Mouse (Mus musculus) liver, adult 2 months (tissue): Measurements from ENCODE around the gene Elobl. TPM values are rescaled to one million over a fixed set of nuclear protein-coding genes. Genes with fewer than 3 reads are reported as not detected.

ENCODE experiments used
- DNase-seq: peaks from one replicate; pipeline ENCODE4 v3.0.0-alpha.2; 2011; ENCODE audit warnings: low read depth, low spot score; ENCODE audit errors: extremely low read depth
- H3K27ac ChIP-seq: fragments of 200-500 bp; replicated peaks from 2 replicates; pipeline ENCODE4 v1.5.1; 2012; ENCODE audit warnings: low read depth, mild to moderate bottlenecking, control low read depth, inconsistent platforms, low read length; ENCODE audit not compliant: insufficient read depth
- H3K27me3 ChIP-seq: fragments of 200-500 bp; 2 replicates; pipeline ENCODE4 v1.6.1; 2012; ENCODE audit warnings: mild to moderate bottlenecking, moderate library complexity, low read length, inconsistent platforms; ENCODE audit not compliant: control insufficient read depth, insufficient read depth
- H3K36me3 ChIP-seq: fragments of 200-500 bp; 2 replicates; pipeline ENCODE4 v1.6.1; 2012; ENCODE audit warnings: low read length, inconsistent platforms; ENCODE audit not compliant: control insufficient read depth, insufficient read depth
- H3K4me1 ChIP-seq: fragments of 200-500 bp; 2 replicates; pipeline ENCODE4 v1.6.1; 2011; ENCODE audit warnings: low read length; ENCODE audit not compliant: control insufficient read depth, insufficient read depth
- H3K4me3 ChIP-seq: fragments of 200-500 bp; 2 replicates; pipeline ENCODE4 v1.5.1; 2011; ENCODE audit warnings: low read depth, mild to moderate bottlenecking, control low read depth, low read length, moderate library complexity; ENCODE audit not compliant: insufficient read depth
- H3K79me2 ChIP-seq: fragments of 200-500 bp; 2 replicates; pipeline ENCODE4 v1.6.1; 2012; ENCODE audit warnings: inconsistent platforms, mild to moderate bottlenecking, low read length, moderate library complexity; ENCODE audit not compliant: control insufficient read depth, insufficient read depth
- H3K9ac ChIP-seq: fragments of 200-500 bp; 2 replicates; pipeline ENCODE4 v1.6.1; 2012; ENCODE audit warnings: low read depth, mild to moderate bottlenecking, control low read depth, inconsistent platforms, low read length
- CTCF ChIP-seq: fragments of 200-500 bp; IDR thresholded peaks from 2 replicates; pipeline ENCODE4 v1.5.1; 2011; ENCODE audit warnings: low read depth, low read length, control low read depth
- POLR2A ChIP-seq: fragments of 200-500 bp; IDR thresholded peaks from 2 replicates; pipeline ENCODE4 v1.6.1; 2011; ENCODE audit warnings: low read length, control low read depth; ENCODE audit not compliant: insufficient read depth; ENCODE audit errors: extremely low read depth
- WGBS: fragments of 180-500 bp; shearing (Covaris S2); methylation state at CpG from one replicate; pipeline ENCODE4 v1.1.7; 2018; 5-methylcytosine and 5-hydroxymethylcytosine counted together
- polyA plus RNA-seq: library from polyadenylated mRNA; depleted of rRNA; stranded (reverse); fragments of >200 nt; gene quantifications from 2 replicates; pipeline ENCODE4 v1.2.3, GENCODE M21; 2012
- total RNA-seq: library from RNA; depleted of rRNA; stranded (reverse); fragments of >200 nt; gene quantifications from 2 replicates; pipeline ENCODE4 v1.2.3, GENCODE M21; 2014

Elobl gene
- total and polyA plus RNA-seq, 2 experiments = 1.2 TPM; not detected in 1

GRCm38 (mm10) chr11:88952117-88952516 lies 14.6 kb downstream of the Elobl start:
- no peak for TF ChIP-seq POLR2A
- no peak for TF ChIP-seq CTCF
- Histone ChIP-seq H3K9ac (no peak overlapping the region), H3K36me3 (peaks cover 4% of the 10 kb centered on the region), H3K27ac (no peak overlapping the region), H3K4me1 (no peaks in the 10 kb centered on the region), H3K79me2 (no peaks in the 10 kb centered on the region; the same call in 1 of the 2 replicates), H3K27me3 (no peaks in the 10 kb centered on the region), H3K4me3 (no peak overlapping the region)
- WGBS = 97% methylated on average over 5 of the region's 5 CpGs
- no peak for DNase-seq

GRCm38 (mm10) chr11:88951576-88951975 lies 15.2 kb downstream of the Elobl start:
- DNase-seq = no peak
- Histone ChIP-seq H3K27me3 (no peaks in the 10 kb centered on the region), H3K9ac (no peak overlapping the region), H3K4me1 (no peaks in the 10 kb centered on the region), H3K4me3 (no peak overlapping the region), H3K36me3 (peaks cover 4% of the 10 kb centered on the region), H3K79me2 (no peaks in the 10 kb centered on the region; the same call in 1 of the 2 replicates), H3K27ac (no peak overlapping the region)
- no peak for TF ChIP-seq POLR2A
- no peak for TF ChIP-seq CTCF
- 98% methylated on average over 2 of the region's 2 CpGs for WGBS

GRCm38 (mm10) chr11:88950640-88951250 lies 16.0 kb downstream of the Elobl start:
- peaks cover 5% of the 10 kb centered on the region for H3K36me3 ChIP-seq
- WGBS = 90% methylated on average over 13 of the region's 13 CpGs

GRCm38 (mm10) chr11:88949802-88950639 lies 16.7 kb downstream of the Elobl start:
- WGBS = 84% methylated on average over 8 of the region's 8 CpGs
- H3K27ac ChIP-seq = no peak overlapping the region

More at GRCm38 (mm10) chr11:88950640-88951250, 16.0 kb downstream of the Elobl start:
- Histone ChIP-seq H3K9ac (no peak overlapping the region), H3K27ac (no peak overlapping the region), H3K27me3 (no peaks in the 10 kb centered on the region), H3K4me1 (no peaks in the 10 kb centered on the region), H3K79me2 (no peaks in the 10 kb centered on the region; the same call in 1 of the 2 replicates), H3K4me3 (no peak overlapping the region)
- TF ChIP-seq CTCF = no peak
- no peak for TF ChIP-seq POLR2A
- no peak for DNase-seq

GRCm38 (mm10) chr11:88948896-88949295 lies 17.8 kb downstream of the Elobl start:
- peaks cover 10% of the 10 kb centered on the region for H3K36me3 ChIP-seq
- 93% methylated on average over 8 of the region's 8 CpGs for WGBS
- DNase-seq = no peak
- H3K27ac ChIP-seq = no peak overlapping the region
- no peak overlapping the region for H3K4me3 ChIP-seq
- TF ChIP-seq POLR2A (no peak), CTCF (no peak)
- no peak overlapping the region for H3K9ac ChIP-seq
- no peaks in the 10 kb centered on the region for H3K4me1 ChIP-seq
- H3K79me2 ChIP-seq = no peaks in the 10 kb centered on the region; the same call in 1 of the 2 replicates
- no peaks in the 10 kb centered on the region for H3K27me3 ChIP-seq

More at GRCm38 (mm10) chr11:88949802-88950639, 16.7 kb downstream of the Elobl start:
- Histone ChIP-seq H3K4me1 (no peaks in the 10 kb centered on the region), H3K9ac (no peak overlapping the region), H3K79me2 (no peaks in the 10 kb centered on the region; the same call in 1 of the 2 replicates), H3K36me3 (peaks cover 5% of the 10 kb centered on the region), H3K27me3 (no peaks in the 10 kb centered on the region), H3K4me3 (no peak overlapping the region)
- no peak for DNase-seq
- TF ChIP-seq POLR2A (no peak), CTCF (no peak)
